Mouse (Mus musculus) 416B (cell line): Measurements from ENCODE around the gene Zfp879.

ENCODE experiments used
- DNase-seq: peaks from one replicate; pipeline ENCODE4 v3.0.0; 2011; ENCODE audit warnings: low read depth

Gene Zfp879

DNA sequence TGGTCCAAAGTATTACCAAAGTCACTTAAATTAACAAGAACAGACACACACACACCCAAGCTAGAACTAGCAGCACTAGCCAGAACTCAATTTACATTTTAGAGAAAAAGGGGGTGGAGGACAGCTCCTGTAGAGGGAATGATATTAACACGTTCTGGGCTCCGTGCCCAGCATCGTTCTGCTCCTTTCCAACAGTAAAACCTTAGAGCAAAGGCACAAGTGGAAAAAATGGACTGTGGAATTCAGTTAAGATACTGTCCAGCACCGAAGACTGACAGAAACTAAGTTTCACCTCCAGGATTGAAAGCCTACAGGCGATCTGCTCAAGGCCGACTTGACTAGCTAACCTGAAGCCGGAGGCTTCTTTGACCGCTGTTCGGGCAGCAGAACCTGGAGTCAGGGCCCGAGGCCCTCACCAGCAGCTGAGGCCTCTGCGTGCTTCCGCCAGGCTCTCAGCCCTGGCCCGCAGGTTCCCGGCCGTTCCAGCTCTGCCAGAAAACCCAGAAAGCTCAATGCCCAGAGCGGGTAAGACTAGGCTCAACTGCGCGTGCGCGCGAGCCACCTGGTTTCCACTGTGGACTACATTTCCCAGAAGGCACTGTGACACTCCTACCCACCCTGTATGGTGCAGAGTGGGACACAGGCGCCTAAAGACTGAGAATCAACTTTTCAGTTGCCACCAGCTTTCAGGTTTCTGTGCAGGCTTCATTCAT, at the start of gene Zfp879:
Zfp879 (minus strand) TSS at position 530 of the 713 bp plus-strand sequence.
- DNase-seq, result no peak

DNA sequence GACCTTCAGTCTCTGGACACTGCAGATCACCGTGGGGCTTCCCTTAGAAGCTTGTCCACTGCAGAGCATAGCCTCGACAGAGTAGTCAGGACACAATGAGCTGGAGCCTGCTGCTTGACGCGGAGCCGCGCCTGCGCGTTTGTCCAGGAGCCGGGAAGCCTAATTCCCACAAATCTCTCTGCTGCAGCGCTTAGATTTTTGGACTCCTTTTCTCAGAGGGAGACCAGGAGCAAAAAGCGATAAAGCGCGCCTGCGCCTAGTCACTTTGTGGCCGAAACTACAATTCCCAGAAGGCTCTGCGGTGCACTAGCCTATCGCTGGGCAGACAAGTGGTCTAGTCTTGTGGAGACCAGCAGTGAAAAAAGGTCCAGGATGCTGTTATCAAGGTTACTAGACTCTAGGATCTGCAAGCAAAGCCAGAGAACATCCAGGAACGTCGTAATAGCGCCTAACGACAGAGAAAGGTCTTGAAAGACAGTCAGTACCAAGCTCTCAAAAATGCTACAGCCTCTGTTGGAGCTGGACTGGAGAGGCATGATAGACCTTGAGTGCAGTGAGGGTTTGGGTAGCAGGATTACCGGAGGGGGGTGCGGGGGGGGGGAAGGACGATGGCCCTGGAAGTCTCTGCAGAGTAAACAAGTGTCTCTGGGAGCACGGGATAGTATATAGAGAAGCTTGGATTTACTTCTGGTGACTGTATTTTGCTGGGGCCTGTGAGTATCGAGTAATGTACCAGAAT, 46.2 kb upstream of the Zfp879 start, which contains the start of gene Zfp454:
Zfp454 (minus strand) TSS at position 262 of the 739 bp plus-strand sequence.
- DNase-seq, result no peak

DNA sequence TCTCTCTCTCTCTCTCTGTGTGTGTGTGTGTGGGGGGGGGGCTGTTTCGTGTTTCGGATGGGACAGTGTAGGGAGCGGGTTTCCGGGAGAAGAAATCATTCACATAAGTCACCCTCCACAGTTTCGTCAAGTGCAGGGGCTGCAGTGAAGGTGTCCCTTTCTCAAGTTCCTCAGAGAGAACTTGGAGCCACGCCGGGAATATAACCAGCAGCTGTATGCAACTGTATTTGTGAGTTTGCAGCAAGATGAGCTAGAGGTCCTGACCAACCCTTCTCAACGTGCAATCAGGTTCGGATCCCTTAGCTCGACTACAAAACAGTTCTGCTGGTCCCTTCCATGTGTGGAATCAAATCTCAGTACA, 45.6 kb upstream of the Zfp879 start:
- DNase-seq, result no peak

DNA sequence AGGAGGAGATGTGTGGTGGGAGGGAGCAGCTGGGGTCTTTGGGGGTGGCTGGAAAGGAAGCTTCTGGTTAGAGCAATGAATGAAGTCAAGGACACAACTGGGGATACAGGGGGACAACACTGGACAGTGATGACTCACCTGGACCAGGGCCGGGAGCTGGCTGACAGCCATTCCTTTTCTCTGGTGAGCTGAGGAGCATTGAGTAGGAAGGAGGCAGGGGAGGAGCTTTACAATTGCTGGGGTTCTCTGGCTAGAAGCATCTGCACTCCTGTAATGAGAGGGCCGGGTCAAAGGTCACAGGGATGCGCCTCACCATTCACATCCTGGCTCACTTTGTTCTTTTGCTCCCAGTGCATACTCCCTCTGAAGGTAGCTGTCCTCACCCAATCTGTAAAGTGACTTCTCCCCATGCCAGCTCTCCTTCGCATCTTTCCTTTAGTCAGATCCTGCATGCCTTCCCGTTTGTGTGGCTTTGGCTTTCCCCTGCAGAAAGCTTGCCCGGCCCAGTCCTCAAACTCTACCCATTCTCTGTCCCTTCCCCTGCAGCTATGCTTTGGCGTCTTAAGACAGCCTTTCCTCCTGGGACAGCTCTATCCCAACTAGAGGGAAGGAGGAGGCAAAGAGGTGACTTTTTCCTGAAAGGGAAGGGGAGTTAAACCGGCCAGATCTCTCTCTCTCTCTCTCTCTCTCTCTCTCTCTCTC, 45.0 kb upstream of the Zfp879 start:
- no peak for DNase-seq

DNA sequence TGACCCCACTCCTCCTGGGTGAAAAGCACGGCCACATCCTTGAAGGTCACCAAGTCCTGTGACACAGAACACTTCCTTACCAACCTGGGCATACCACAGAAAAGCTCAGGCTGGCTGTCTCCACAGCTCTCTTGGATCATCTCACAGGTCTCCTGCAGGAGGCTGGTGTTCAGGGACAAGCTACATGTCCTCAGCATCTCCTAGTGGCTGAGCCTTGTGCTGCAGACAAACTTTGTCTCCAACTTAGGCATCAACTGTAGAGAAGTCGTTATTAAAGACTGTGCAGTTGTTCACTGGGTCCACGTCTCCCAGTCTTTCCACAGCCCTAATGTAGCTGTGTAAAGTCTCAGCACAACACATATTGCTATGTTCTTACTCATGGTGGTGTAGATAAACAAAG, 42.4 kb upstream of the Zfp879 start:
- DNase-seq, result no peak

DNA sequence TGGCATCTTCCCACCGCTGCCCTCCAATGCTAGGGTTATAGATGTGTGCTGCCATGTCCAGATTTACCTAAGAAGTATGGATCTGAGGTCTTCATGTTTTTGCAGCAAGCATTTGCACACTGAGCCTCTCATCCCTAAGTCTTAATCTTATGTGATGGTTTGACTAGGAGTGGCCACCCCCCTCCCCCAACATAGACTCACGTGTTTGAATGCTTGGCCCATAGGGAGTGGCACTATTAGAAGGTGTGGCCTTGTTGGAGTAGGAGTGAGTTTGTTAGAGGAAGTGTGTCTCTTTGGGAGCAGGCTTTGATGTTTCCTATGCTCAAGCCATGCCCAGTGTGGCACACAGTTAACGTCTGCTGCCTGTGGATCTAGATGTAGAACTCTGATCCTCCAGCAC, 37.3 kb upstream of the Zfp879 start:
- no peak for DNase-seq

DNA sequence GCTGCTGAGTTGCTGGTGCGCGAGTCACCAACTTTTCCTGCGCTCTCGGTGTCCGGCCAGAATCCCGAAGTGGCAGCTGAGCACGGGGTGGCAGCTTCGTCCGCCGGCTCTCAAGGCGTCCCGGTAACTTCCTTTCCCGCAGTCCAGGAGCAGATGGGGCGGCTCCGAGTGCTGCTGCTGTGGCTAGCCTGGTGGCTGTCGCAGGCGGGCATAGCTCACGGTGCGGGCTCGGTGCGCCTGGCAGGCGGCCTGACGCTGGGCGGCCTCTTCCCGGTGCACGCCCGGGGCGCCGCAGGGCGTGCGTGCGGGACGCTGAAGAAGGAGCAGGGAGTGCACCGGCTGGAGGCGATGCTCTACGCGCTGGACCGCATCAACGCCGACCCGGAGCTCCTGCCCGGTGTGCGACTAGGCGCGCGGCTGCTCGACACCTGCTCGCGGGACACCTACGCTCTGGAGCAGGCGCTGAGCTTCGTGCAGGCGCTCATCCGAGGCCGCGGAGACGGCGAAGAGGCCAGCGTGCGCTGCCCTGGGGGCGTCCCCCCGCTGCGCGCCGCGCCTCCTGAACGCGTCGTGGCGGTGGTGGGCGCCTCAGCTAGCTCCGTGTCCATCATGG, 9.7 kb upstream of the Zfp879 start:
- no peak for DNase-seq

DNA sequence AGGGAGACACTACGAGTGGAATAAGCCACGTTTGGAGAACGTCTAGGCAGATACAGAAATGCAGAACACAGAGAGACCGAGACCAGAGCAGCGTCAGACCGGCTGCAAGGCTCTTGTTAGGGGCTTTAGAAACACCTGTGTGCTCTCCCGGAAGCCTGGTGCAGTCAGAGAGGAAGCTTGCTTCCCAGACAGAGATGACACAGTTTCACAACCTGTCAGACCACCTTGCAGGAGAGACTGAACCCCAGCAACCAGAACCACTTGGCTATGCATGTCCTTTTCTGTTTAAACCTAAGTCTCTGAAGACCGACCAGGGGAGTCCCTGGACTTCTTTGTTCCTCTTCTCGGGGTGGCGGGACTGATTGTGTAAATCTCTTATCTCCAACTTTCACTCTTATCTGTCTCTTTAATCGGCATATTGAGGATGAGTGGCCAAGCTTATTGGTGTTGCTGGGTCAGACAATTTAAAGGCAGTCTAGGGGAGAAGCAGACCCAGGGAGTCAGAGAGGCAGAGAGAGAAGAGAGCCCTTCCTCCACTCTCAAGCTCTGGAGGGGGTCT, 8.9 kb upstream of the Zfp879 start, which contains the start of gene Grm6:
Grm6 (plus strand) TSS at position 509 of the 559 bp plus-strand sequence.
- peak; percentile 2 for DNase-seq

DNA sequence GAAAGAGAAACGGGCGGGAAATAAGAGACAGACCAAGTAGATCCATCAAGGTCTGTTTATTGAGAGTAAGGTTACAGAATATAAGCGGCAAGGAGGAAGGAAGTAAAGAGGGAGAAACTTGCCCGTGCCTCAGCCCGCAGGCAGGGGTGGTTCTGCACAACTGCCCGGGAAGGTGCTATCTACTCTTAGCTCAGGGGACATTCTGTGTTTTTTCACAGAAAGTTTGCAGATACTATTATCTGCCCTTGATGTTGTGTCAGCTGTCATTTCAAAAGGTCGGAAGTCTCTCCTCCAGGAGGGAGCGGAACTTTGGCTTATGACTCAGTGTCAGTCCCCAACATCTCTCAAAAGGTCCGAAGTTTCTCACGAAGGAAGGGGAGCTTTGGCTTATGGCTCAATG, 8.0 kb upstream of the Zfp879 start:
- no peak for DNase-seq

DNA sequence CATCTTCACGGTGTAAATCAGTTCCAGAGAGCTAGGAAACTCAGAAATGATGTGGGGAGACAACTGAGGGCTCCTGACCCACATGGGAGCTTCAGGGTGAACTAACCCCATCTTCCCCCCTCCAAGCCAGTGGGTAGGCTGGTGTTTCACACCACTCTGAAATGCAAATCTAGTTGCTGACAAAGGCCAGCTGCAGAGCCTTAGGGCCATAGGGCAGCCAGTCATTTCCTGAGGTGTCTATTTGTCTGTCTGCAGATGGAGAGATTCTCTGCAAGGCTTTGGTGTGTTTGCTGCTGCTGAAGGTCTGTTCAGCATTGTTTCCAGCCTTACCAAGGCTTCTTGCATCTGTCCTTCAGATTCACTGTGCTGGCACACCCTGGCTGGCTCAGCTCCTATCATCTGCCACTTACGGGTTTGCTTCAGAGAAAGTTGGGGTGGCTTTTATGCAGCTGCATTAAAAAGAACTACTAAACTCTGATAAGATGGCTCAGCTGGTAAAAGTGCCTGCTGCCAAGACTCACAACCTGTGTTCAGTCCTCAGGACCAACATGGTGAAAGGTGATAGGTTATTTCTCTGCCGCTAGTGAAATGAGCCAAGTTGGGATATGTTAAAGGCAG, 7.3 kb upstream of the Zfp879 start:
- DNase-seq, result no peak

DNA sequence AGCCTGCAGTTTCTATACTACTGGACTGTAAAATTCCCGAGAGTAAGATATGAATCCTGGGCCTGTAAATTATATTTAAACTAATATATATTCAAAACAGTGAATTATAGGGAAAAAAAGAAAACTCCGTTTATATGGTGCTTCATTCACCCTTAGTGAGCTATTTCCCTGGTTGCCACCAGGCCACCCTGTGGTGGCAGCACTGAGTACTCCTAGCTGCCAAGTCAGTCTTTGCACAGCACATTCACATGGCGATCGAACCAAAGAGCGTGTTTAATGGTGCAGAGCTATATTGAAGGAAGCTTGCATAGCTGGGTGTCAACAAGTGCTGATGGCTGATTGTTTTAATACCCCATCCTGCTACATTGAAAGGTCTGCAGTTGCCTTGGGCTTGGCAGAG, 5.7 kb upstream of the Zfp879 start:
- DNase-seq, result no peak

DNA sequence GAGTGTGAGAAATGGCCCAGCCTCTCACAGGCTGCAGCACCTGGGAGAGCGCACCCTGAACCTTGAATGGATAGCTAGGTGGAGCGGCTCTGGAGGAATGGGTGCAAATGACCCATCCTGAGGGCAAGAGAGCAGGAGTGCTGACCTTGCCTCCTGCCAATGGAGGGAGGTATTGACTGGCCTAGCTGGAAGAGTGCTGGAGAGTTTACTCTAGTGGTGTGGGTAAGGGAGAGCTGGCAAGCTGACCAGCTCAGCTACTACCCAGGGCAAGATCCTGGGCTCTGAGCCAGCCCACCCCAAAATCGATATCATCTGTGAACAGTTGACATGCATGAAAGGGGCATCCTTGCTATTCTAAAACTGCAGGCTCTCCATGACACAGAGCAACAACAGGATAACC, 4.6 kb upstream of the Zfp879 start:
- DNase-seq, result no peak

DNA sequence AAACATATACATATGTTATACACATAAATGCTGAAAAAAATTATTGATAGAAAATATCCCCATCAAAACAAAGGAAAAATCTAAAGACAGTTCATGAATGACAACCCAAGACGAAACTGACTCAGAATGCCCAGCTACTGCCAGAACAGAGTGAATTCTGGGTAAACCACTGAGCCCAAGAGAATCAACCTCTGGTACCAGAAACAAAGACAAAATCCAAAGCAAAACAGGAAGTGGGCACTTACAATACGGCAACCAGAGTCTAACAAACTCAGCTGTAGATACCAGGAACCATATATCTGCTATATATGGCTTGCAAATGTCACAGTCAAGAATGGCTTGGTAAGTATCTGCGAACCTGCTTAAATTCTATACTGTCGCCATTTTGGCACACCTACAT, 5.6 kb downstream of the Zfp879 start:
- no peak for DNase-seq

DNA sequence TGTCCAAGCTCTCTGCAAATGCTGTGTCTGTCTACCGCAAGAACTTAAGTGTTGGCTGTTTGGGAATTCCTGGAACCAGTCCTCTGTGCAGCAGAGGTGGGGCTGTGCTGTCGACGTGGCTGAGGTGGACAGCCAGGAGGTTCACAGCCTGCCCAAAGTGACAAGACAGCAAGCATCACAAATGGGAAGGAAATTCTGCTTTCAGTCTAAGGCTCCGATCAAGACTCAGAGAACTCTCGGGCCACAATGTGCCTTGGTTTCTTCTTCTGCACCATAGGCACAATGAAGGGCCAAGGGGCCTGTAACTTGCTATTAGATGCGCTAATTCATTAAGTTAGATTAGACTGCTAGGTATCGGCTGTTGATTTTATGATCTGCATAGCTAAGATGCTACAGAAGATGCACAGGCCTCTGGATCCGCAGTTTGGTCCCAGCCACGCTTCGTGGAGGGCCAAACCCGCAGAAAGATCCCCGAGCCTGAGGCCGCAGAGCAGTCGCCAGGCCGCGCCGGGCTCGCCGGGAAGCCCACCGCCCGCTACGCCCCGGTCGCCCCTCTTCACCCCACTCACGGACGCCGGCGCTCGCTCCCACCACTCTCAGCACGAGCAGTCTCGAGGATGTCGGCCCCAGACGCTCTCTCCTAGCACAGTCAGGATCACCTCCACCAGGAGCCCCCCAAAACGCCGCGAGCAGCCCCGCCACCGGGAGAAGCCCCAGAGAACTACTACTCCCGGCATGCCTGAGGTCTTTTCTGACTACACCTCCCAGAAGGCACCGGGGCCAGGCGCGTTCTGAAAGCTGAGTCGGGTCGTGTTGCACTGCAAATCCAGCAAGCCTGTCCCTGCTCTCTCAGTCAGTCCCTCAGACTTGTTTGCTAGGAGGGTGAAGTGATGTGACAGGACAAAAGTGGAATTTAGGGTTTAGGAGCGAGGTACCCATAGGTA, 14.1 kb downstream of the Zfp879 start, which contains the start of gene Zfp354c:
Zfp354c (minus strand) TSS at position 715 of the 944 bp plus-strand sequence.
- no peak for DNase-seq

DNA sequence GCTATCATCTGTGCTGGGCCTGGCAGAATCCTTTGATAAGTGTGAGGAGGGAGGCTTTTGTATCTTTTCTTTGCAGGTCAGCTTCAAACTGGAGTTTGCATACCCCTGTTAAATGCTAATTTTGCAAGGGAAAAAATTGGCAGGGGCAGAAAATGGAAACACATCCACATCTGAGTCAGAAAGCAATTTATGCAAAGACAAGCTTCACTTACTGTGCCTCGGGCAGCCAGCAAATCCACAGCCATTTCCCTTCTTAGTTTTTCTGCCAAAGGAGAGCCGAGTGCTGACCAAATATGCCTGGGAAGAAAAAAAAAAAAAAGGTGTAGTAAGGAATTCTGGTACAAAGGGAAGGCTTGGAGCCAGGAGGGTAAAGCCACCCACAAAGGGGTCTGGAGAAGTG, 15.1 kb downstream of the Zfp879 start:
- no peak for DNase-seq

DNA sequence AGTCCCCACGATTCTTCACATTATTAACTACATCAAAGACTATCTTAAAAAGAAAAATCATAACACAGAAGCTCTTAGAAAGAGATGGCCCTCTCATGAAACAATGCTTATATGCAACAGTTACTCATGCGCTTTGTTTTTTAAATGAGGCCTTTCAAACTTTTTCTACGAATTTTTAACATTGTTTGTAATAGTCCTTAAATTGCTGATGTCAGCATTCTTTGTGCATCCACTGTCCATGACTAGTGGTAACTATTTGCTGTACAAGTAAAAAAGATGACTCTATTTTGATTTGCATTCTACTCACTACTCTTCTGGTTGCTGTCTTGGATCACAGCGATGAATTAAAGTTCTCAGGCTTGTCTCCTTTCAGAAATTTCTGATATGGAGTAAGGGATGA, 27.1 kb downstream of the Zfp879 start:
- DNase-seq, result no peak

DNA sequence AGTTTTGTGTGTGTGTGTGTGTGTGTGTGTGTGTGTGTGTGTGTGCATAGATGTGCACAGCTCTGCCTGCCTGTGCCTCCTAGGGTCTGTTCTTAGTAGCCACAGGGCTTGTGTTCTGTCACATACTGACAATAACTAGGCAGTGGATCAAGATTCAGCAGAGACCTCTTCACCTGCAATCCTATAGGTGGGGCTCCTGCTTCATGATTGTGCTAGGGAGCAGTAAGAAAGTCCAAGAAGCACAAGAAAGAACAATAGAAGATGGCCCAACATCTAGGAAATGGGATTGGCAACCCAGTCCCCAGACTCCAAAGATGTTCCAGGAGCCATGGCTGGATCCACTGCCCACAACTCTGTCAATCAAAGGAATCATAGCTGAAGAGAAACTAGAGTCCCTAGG, 42.5 kb downstream of the Zfp879 start:
- no peak for DNase-seq

DNA sequence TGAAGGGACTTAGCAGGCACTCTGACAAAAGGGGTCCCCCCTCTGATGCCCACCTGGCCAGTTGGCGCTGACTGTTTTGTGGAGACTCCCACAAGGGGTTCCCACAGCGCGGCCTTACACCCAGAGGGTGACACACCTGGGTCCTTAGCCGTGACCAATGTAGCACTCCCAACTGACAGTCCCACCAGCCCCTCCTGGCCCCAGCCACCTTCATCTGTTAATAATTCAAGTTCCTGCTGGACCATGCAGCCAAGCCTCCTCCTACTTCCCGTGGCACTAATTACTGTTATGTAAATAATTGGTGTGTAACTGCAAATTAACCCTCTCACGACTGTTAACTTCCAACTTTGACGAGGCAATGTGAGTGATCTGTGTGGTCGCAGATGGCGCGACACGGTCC, 43.7 kb downstream of the Zfp879 start:
- DNase-seq, result no peak
